Mouse (Mus musculus) bone marrow macrophage, adult 2 months (primary cell): ENCODE results near the gene Lta.

Experiments used
- CTCF ChIP-seq: IDR thresholded peaks from 2 replicates; pipeline ENCODE4 v1.5.1; 2012; ENCODE audit warnings: low read depth, mild to moderate bottlenecking, low read length, moderate library complexity
- POLR2A ChIP-seq: IDR thresholded peaks from 2 replicates; pipeline ENCODE4 v1.6.1; 2012; ENCODE audit warnings: mild to moderate bottlenecking, low read depth, low read length, borderline replicate concordance

DNA sequence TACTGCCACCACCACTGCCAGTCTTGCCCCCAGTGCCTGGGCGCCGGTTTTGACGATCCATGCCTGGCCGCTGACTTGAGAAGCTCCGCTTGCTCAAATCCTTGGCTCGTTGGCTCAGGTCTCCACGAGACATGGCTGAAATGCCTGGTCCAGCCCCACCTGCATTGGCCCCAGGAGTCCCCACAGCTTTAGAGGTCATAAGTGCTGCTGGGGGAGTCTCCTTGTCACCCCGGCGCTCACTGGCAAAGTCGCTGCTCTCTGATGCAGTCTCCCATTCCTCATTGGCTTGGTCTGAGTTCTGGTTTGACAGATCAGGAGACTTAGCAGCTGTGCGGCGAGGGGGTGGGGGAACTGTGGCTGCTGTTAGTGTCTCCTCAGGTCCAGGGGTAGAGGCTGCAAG, 49.7 kb downstream of the Lta start:
- no peak for TF ChIP-seq CTCF
- no peak for TF ChIP-seq POLR2A
